8 mouse cellular contexts compared by ENCODE assay signal in genomic region chr17:31557124-31557880, GRCm38 (mm10). TPM values are rescaled to one million over a fixed set of nuclear protein-coding genes. Genes with fewer than 3 reads are reported as not detected.
DNase-seq lines count a peak whose midpoint lies in the region; ATAC-seq and TF ChIP-seq lines count a peak whose summit lies in the region.

No protein-coding gene starts in this region.

- no peaks in the 10 kb centered on the region for H3K9me3 ChIP-seq in kidney, postnatal 0 days (replicated peaks; ENCODE audit: low read length)
- no peaks in the 10 kb centered on the region for H3K9me3 ChIP-seq in neural tube, embryonic 13.5 days

- H3K4me2 ChIP-seq in kidney, postnatal 0 days (ENCODE audit: low read length) = peak overlapping the region; percentile 32; the same call in 1 of the 2 replicates
- no peak overlapping the region for H3K4me2 ChIP-seq in neural tube, embryonic 13.5 days

- H3K9ac ChIP-seq in kidney, postnatal 0 days (ENCODE audit: low read depth, low read length) = no peak overlapping the region
- no peak overlapping the region for H3K9ac ChIP-seq in neural tube, embryonic 13.5 days

- no peak overlapping the region for H3K4me3 ChIP-seq in kidney, postnatal 0 days (replicated peaks; ENCODE audit: low read depth, low read length)
- H3K4me3 ChIP-seq in neural tube, embryonic 13.5 days = no peak overlapping the region

- ATAC-seq in CD4-positive, CD25-positive, alpha-beta regulatory T cell, adult 4 months = no peak
- peak; percentile 55; the same call in 1 of the 2 replicates for ATAC-seq in kidney, postnatal 0 days (replicated peaks; ENCODE audit: low FRiP score, low read depth)
- peak; percentile 71 for ATAC-seq in neural tube, embryonic 13.5 days (ENCODE audit: low read depth)

- H3K27ac ChIP-seq in kidney, postnatal 0 days = peak overlapping the region; percentile 57; the same call in 1 of the 2 replicates
- H3K27ac ChIP-seq in neural tube, embryonic 13.5 days (replicated peaks) = peak overlapping the region; percentile 80

- no peaks in the 10 kb centered on the region for H3K36me3 ChIP-seq in kidney, postnatal 0 days (ENCODE audit: insufficient read depth, low read length)
- no peaks in the 10 kb centered on the region for H3K36me3 ChIP-seq in neural tube, embryonic 13.5 days

- H3K27me3 ChIP-seq in kidney, postnatal 0 days (ENCODE audit: insufficient read depth, low read length) = no peaks in the 10 kb centered on the region
- H3K27me3 ChIP-seq in neural tube, embryonic 13.5 days = no peaks in the 10 kb centered on the region

- peak; percentile 13 for DNase-seq in CD4-positive, CD25-positive, alpha-beta regulatory T cell, adult 2 months (ENCODE audit: low read depth, low spot score)
- DNase-seq in brain, adult 2 months (ENCODE audit: low read depth, low spot score) = peak; percentile 71
- peak; percentile 68 to 71 for DNase-seq in heart, adult 9 months (ENCODE audit: low spot score in 2 of 2)
- DNase-seq in kidney, postnatal 0 days (ENCODE audit: low spot score) = peak; percentile 86
- DNase-seq in spleen, postnatal 36 days (ENCODE audit: low spot score in 2 of 2) = no peak
- DNase-seq in urinary bladder, postnatal 25 days (ENCODE audit: low spot score) = no peak

- TF ChIP-seq CTCF in kidney, postnatal 0 days (IDR thresholded peaks at IDR 0.05; ENCODE audit: low read depth) = no peak

- H3K4me1 ChIP-seq in kidney, postnatal 0 days (replicated peaks; ENCODE audit: insufficient read depth, low read length) = peaks cover 15% of the 10 kb centered on the region
- peaks cover 29% of the 10 kb centered on the region for H3K4me1 ChIP-seq in neural tube, embryonic 13.5 days (replicated peaks)

- WGBS in kidney, postnatal 0 days = 44% methylated on average over 11 of the region's 11 CpGs
- WGBS in neural tube, embryonic 13.5 days = 56% methylated on average over 11 of the region's 11 CpGs

RNA-seq across cellular contexts. Expression of gene Pknox1, which starts 7.2 kb away (rescaled TPM):
- 10 to 100 TPM; 48.3 to 58.9 TPM for polyA plus RNA-seq in CD4-positive, CD25-positive, alpha-beta regulatory T cell, adult 4 months (2017; shearing (Covaris generic))
- polyA plus RNA-seq in kidney, postnatal 0 days (2015; fragmentation: Nextera tagmentation; extraction: Ambion mirVana) = 21.5 and 24.6 TPM in 2 replicates
- 48.0 and 52.6 TPM in 2 replicates for polyA plus RNA-seq in neural tube, embryonic 13.5 days (2015; fragmentation: Nextera tagmentation; extraction: Ambion mirVana)

RNA-seq across cellular contexts. Expression of gene Ndufv3, which starts 37.4 kb away (rescaled TPM):
- polyA plus RNA-seq in CD4-positive, CD25-positive, alpha-beta regulatory T cell, adult 4 months (2017; shearing (Covaris generic)) = 100 to 1,000 TPM; 217 to 229 TPM
- polyA plus RNA-seq in kidney, postnatal 0 days (2015; fragmentation: Nextera tagmentation; extraction: Ambion mirVana) = 353 and 364 TPM in 2 replicates
- 405 and 454 TPM in 2 replicates for polyA plus RNA-seq in neural tube, embryonic 13.5 days (2015; fragmentation: Nextera tagmentation; extraction: Ambion mirVana)

RNA-seq across cellular contexts. Expression of gene Wdr4, which starts 37.5 kb away (rescaled TPM):
- 10 to 100 TPM; 18.2 to 24.9 TPM for polyA plus RNA-seq in CD4-positive, CD25-positive, alpha-beta regulatory T cell, adult 4 months (2017; shearing (Covaris generic))
- polyA plus RNA-seq in kidney, postnatal 0 days (2015; fragmentation: Nextera tagmentation; extraction: Ambion mirVana) = 25.9 and 28.8 TPM in 2 replicates
- 31.7 and 32.1 TPM in 2 replicates for polyA plus RNA-seq in neural tube, embryonic 13.5 days (2015; fragmentation: Nextera tagmentation; extraction: Ambion mirVana)

Comparison
In these comparisons a context has a peak if more than half of its experiments do, and no peak if none do; other contexts are left out.
1. DNase-seq: peak in CD4-positive, CD25-positive, alpha-beta regulatory T cell, adult 2 months (single experiment), brain, adult 2 months (single experiment), heart, adult 9 months (2 of 2) and kidney, postnatal 0 days (single experiment); none in spleen, postnatal 36 days (0 of 2) and urinary bladder, postnatal 25 days (single experiment).